Mouse (Mus musculus) E14TG2a.4 (cell line): ENCODE measurements around the gene Krtap16-1.
A peak's percentile ranks its signal among the peaks of the same experiment; 100 is the strongest.

Source experiments
- H3K27me3 ChIP-seq: 2 replicates; pipeline ENCODE4 v1.6.1; 2014; ENCODE audit warnings: low read length, control low read depth; ENCODE audit not compliant: insufficient read depth
- H3K36me3 ChIP-seq: 2 replicates; pipeline ENCODE4 v1.6.1; 2014; ENCODE audit warnings: low read length, control low read depth; ENCODE audit not compliant: insufficient read depth
- H3K4me1 ChIP-seq: replicated peaks from 2 replicates; pipeline ENCODE4 v1.6.1; 2014; ENCODE audit warnings: low read depth, low read length, control low read depth
- H3K4me3 ChIP-seq: replicated peaks from 2 replicates; pipeline ENCODE4 v1.5.1; 2014; ENCODE audit warnings: mild to moderate bottlenecking, low read length
- H3K9me3 ChIP-seq: 2 replicates; pipeline ENCODE4 v1.6.1; 2014; ENCODE audit warnings: low read length, control low read depth
- CTCF ChIP-seq: conservative IDR thresholded peaks from 2 replicates; pipeline ENCODE4 v1.5.1; 2014; ENCODE audit warnings: low read length
- NANOG ChIP-seq: IDR thresholded peaks from 2 replicates; pipeline ENCODE4 v1.6.1; 2014; ENCODE audit warnings: borderline replicate concordance, low read length, mixed read lengths
- POU5F1 ChIP-seq: IDR thresholded peaks from 2 replicates; pipeline ENCODE4 v1.6.1; 2014; ENCODE audit warnings: low read length, borderline replicate concordance

Krtap16-1 gene

DNA sequence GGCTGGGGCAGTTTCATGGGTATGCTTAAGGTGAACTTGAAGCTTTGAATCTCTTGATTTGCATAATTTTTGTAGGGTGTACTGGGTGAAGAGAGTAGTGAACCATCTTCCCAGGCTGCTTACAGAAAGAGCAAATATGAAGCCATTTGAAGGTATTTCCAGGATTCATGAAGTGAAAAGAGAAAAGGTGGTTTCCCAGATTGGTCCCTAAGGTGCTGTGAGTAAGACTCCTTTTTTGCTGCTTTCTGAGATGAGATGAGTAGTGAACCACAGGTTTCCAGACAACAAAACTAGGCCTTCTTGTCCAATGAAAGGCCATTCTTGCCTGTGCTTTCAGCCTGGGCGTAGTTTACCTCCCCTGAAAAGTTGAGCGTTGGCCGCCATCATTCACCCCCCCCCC is 2.1 kb upstream of the Krtap16-1 start:
- 0 out of 2 replicates have a peak, but pooled peaks cover 4% of the 10 kb centered on the region for H3K4me1 ChIP-seq
- no peak for TF ChIP-seq CTCF
- TF ChIP-seq NANOG = no peak
- TF ChIP-seq POU5F1 = no peak
- H3K36me3 ChIP-seq = no peaks in the 10 kb centered on the region
- H3K27me3 ChIP-seq = peaks cover 40% of the 10 kb centered on the region
- no peak overlapping the region for H3K4me3 ChIP-seq
- no peaks in the 10 kb centered on the region for H3K9me3 ChIP-seq

DNA sequence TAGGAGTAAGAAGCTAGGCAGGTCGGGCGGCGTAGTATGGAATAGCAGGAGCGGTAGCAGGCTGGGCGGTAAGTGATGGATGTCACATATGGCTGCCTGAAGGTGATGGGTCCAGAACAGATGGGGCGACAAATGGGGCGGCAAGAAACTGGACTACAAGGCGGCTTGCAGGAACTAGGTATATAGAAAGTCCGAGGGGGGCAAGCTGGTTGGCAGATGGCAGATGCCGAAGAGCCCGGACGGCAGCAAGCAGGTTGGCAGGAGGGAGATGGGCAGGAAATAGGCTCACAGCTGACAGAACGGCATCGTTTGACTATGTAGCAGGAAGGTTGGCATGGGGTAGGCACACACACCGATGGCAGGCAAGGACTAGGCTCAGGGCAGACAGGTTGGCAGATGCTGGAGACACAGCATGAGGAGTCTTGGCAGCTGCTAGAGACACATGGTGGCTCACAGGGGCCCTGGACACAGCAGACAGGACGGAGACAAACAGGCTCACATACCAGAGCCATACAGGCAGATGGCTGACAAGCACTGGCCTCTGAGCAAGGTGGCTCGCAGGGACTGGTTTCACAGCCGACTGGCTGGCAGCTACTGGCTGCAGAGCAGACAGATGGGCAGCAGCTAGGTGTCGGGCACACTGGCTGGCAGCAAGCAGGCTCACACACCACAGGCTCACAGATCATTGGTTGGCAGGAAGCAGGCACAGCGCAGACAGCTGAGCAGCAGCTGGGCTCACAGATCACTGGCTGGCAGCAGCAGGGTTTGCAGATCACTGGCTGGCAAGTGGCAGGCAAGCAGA is 905 bp downstream of the Krtap16-1 start:
- H3K4me3 ChIP-seq = peak overlapping the region; percentile 46; the same call in 1 of the 2 replicates
- 0 out of 2 replicates have a peak, but pooled peaks cover 4% of the 10 kb centered on the region for H3K4me1 ChIP-seq
- H3K9me3 ChIP-seq = peaks cover 20% of the 10 kb centered on the region
- H3K27me3 ChIP-seq = peaks cover 34% of the 10 kb centered on the region
- H3K36me3 ChIP-seq = no peaks in the 10 kb centered on the region
- TF ChIP-seq CTCF (no peak), NANOG (no peak), POU5F1 (no peak)

DNA sequence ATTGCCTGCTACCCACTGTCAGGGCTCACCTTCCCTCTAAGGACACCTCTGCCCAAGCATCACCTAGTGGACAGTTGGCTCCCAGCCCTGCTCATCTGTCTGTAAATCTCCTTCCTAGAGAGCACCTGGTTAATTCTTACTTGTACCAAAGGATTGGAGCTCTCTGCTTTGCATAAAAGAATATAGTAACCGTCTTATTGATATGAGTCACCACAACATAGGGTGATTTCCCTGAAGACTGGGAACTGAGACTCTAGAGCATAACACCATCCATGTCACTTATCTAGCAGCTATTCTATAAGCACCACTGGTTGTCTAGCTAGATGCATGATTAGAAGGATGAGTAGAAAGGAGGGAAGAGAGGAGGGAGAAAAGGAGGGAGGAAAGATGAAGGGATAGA is 3.0 kb downstream of the Krtap16-1 start:
- H3K27me3 ChIP-seq = peaks cover 34% of the 10 kb centered on the region
- H3K4me3 ChIP-seq = no peak overlapping the region
- H3K36me3 ChIP-seq = no peaks in the 10 kb centered on the region
- H3K4me1 ChIP-seq = 0 out of 2 replicates have a peak, but pooled peaks cover 4% of the 10 kb centered on the region
- H3K9me3 ChIP-seq = peaks cover 20% of the 10 kb centered on the region
- TF ChIP-seq CTCF = no peak
- TF ChIP-seq POU5F1 = no peak
- no peak for TF ChIP-seq NANOG

- no peak overlapping the region for H3K4me3 ChIP-seq
- TF ChIP-seq POU5F1 (no peak), NANOG (no peak), CTCF (no peak)
- peaks cover 20% of the 10 kb centered on the region for H3K9me3 ChIP-seq
- 0 out of 2 replicates have a peak, but pooled peaks cover 4% of the 10 kb centered on the region for H3K4me1 ChIP-seq
- H3K27me3 ChIP-seq = peaks cover 34% of the 10 kb centered on the region
- H3K36me3 ChIP-seq = no peaks in the 10 kb centered on the region
Measured at GRCm38 (mm10) chr11:99982731-99983130, 3.7 kb downstream of the Krtap16-1 start.

- Histone ChIP-seq H3K4me1 (no peaks in the 10 kb centered on the region), H3K9me3 (peaks cover 30% of the 10 kb centered on the region), H3K27me3 (peaks cover 11% of the 10 kb centered on the region; the same call in 1 of the 2 replicates), H3K4me3 (no peak within 1 kb of the TSS), H3K36me3 (no peaks in the 10 kb centered on the region)
- no peak for TF ChIP-seq CTCF
- no peak for TF ChIP-seq NANOG
- TF ChIP-seq POU5F1 = no peak
Measured at GRCm38 (mm10) chr11:99978953-99979352, 7.4 kb downstream of the Krtap16-1 start, which contains the start of gene Krtap29-1. Gene Krtap29-1 (minus strand): TSS chr11:99979053.

DNA sequence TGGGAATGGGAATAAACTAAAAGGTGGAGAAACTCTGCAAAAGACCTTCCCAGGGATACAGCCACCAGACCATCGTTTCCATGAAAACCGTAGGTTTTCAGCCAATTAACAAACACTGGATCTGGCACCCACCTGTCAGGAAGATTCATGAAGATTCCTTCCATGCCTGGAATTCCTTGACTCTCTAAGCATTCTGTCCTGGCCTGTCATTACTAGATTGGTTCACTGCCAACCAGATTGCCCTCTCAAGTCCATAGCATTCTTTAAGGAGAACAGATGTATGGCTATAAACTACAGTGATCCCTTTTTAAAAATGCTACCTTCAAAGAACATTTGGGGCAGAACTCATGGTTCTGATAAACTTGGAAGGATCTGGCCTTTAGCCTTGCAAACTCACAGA is 20.4 kb downstream of the Krtap16-1 start:
- no peaks in the 10 kb centered on the region for H3K27me3 ChIP-seq
- no peaks in the 10 kb centered on the region for H3K4me1 ChIP-seq
- H3K9me3 ChIP-seq = no peaks in the 10 kb centered on the region
- no peak for TF ChIP-seq CTCF
- no peak for TF ChIP-seq NANOG
- TF ChIP-seq POU5F1 = no peak
- no peaks in the 10 kb centered on the region for H3K36me3 ChIP-seq
- no peak overlapping the region for H3K4me3 ChIP-seq

DNA sequence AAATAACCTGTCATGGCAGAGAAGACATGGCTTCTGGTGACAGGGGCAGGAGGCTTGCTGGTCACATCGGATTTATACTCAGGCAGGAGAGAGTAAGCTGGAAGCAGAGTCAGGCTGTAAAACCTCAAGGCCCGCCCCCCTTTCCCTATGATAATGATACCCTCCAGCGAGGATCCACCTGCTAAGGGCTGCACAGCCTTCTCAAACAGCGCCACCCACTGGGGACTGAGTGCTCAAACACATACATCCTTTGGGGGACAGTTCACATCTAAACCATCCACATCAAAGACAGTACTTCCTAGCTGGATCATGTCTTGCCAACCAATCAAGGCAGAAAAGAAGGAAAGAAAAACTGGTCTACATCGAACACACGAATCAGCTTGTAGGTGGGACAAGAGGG is 22.2 kb downstream of the Krtap16-1 start:
- no peaks in the 10 kb centered on the region for H3K27me3 ChIP-seq
- no peaks in the 10 kb centered on the region for H3K9me3 ChIP-seq
- H3K4me3 ChIP-seq = no peak overlapping the region
- H3K4me1 ChIP-seq = no peaks in the 10 kb centered on the region
- TF ChIP-seq CTCF (peak; percentile 47), POU5F1 (no peak)
- H3K36me3 ChIP-seq = no peaks in the 10 kb centered on the region

- 0 out of 2 replicates have a peak, but pooled peaks cover 2% of the 10 kb centered on the region for H3K4me1 ChIP-seq
- H3K27me3 ChIP-seq = no peaks in the 10 kb centered on the region; the same call in 1 of the 2 replicates
- TF ChIP-seq POU5F1 = no peak
- no peak for TF ChIP-seq NANOG
- TF ChIP-seq CTCF = no peak
- no peak within 1 kb of the TSS for H3K4me3 ChIP-seq
- no peaks in the 10 kb centered on the region for H3K9me3 ChIP-seq
- no peaks in the 10 kb centered on the region for H3K36me3 ChIP-seq
Measured at GRCm38 (mm10) chr11:99948175-99948574, 38.2 kb downstream of the Krtap16-1 start, which contains the start of gene Krtap9-5. Gene Krtap9-5 (plus strand): TSS chr11:99948475.

- Histone ChIP-seq H3K4me3 (no peak overlapping the region), H3K27me3 (peaks cover 22% of the 10 kb centered on the region), H3K9me3 (no peaks in the 10 kb centered on the region), H3K36me3 (no peaks in the 10 kb centered on the region), H3K4me1 (peaks cover 21% of the 10 kb centered on the region)
- TF ChIP-seq NANOG (peak; percentile 97), CTCF (no peak)
Measured at GRCm38 (mm10) chr11:99937751-99938264, 48.6 kb downstream of the Krtap16-1 start.
